Mouse (Mus musculus): ENCODE results near the gene Ephb2.

The Ephb2 gene

GRCm38 (mm10) chr4:136835621-136836386, at the start of gene Ephb2:
Ephb2 (minus strand) TSS chr4:136835988.
- peak; percentile 79 to 82 for DNase-seq

GRCm38 (mm10) chr4:136878601-136879000, 42.8 kb upstream of the Ephb2 start:
- no peak for DNase-seq

GRCm38 (mm10) chr4:136878171-136878570, 42.4 kb upstream of the Ephb2 start:
- no peak for DNase-seq

- peak; percentile 64 to 66 for DNase-seq
Measured at GRCm38 (mm10) chr4:136876971-136877370, 41.2 kb upstream of the Ephb2 start.

- no peak for DNase-seq
Measured at GRCm38 (mm10) chr4:136875012-136875411, 39.2 kb upstream of the Ephb2 start.

GRCm38 (mm10) chr4:136868371-136868770, 32.6 kb upstream of the Ephb2 start:
- no peak for DNase-seq

GRCm38 (mm10) chr4:136867690-136868345, 32.0 kb upstream of the Ephb2 start:
- DNase-seq: no peak

GRCm38 (mm10) chr4:136865531-136865930, 29.7 kb upstream of the Ephb2 start:
- DNase-seq: no peak

- no peak for DNase-seq
Measured at GRCm38 (mm10) chr4:136864751-136865470, 29.1 kb upstream of the Ephb2 start.

GRCm38 (mm10) chr4:136863517-136863916, 27.7 kb upstream of the Ephb2 start:
- DNase-seq: no peak

GRCm38 (mm10) chr4:136862411-136862810, 26.6 kb upstream of the Ephb2 start:
- DNase-seq: no peak

GRCm38 (mm10) chr4:136861806-136862205, 26.0 kb upstream of the Ephb2 start:
- no peak for DNase-seq

GRCm38 (mm10) chr4:136860022-136860421, 24.2 kb upstream of the Ephb2 start:
- DNase-seq: no peak

- peak in 1 of 2 experiments; percentile 28 for DNase-seq
Measured at GRCm38 (mm10) chr4:136855081-136855480, 19.3 kb upstream of the Ephb2 start.

GRCm38 (mm10) chr4:136852989-136853388, 17.2 kb upstream of the Ephb2 start:
- no peak for DNase-seq

- no peak for DNase-seq
Measured at GRCm38 (mm10) chr4:136852119-136852518, 16.3 kb upstream of the Ephb2 start.

- DNase-seq: no peak
Measured at GRCm38 (mm10) chr4:136848565-136848964, 12.8 kb upstream of the Ephb2 start.

- no peak for DNase-seq
Measured at GRCm38 (mm10) chr4:136847166-136847565, 11.4 kb upstream of the Ephb2 start.

- no peak for DNase-seq
Measured at GRCm38 (mm10) chr4:136842802-136843201, 7.0 kb upstream of the Ephb2 start.

- no peak for DNase-seq
Measured at GRCm38 (mm10) chr4:136842033-136842432, 6.2 kb upstream of the Ephb2 start.

GRCm38 (mm10) chr4:136841056-136841455, 5.3 kb upstream of the Ephb2 start:
- DNase-seq: peak; percentile 78

- no peak for DNase-seq
Measured at GRCm38 (mm10) chr4:136838462-136838861, 2.7 kb upstream of the Ephb2 start.

GRCm38 (mm10) chr4:136838026-136838425, 2.2 kb upstream of the Ephb2 start:
- no peak for DNase-seq
